Mouse (Mus musculus): ENCODE measurements at regions not wholly inside any gene's neighbourhood (a gene's known extent, or its start where the extent isn't known, plus 50 kb on each side); places are given as distances from the start of the nearest gene placed in this dataset.

DNA sequence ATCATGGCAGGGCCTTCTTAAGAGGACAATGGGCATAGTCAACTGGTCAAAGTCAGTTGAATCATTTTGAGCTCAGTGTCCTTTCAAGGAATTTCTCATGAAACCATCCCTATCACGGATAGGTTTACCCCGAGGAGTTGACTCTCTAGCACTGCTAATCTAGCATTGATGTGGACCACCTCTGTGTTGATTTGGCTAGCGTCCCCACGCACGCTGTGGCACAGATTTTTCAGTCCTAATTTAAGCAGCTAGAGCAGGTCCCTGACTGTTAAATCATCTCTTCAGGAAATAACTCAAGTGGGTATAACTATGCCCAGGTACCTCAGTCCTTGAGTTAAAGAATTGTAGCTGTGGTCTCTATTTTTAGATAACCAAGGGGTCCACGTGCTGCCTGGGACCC, 80.0 kb upstream of the Galnt5 start:
- Histone ChIP-seq H3K4me3 (no peak overlapping the region), H3K27me3 (replicated peaks) (no peaks in the 10 kb centered on the region), H3K4me2 (replicated peaks) (no peak overlapping the region), H3K9ac (no peak overlapping the region), H3K9me3 (no peaks in the 10 kb centered on the region), H3K36me3 (no peaks in the 10 kb centered on the region), H3K4me1 (no peaks in the 10 kb centered on the region), H3K27ac (no peak overlapping the region)
- WGBS = 92% methylated on average over 6 of the region's 6 CpGs
- no peak for ATAC-seq (ENCODE audit: low FRiP score, low read depth)

DNA sequence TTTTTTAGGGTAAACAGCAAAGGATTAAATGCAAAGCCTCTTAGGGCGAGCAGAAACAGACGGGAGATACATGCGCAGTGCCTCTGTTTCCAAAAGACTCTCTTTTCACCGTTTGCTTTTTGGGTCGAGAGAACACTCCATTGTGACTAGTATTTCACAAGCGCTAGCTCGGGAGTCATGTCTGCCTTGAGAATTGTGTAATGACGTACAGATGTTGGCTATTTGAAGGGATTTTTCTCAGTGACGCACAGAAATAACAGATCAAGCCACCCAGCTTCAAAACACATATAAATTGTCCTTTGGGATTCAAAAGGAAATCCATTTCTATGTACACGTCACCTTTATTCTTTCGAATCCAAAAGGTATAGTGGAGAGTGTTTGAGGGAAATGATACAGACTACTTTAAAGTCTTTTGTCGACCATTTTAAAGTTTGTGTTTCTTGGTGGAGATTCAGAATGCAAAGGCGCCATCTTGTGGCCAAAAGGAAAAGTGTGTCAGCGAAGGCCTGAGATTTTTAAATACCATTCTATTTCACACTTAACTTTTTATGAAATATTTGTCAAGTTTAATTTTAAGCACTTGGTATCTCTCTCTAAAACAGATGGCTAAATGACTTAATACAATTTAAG, 78.5 kb upstream of the Galnt5 start:
- no peak overlapping the region for H3K4me2 ChIP-seq (replicated peaks)
- no peak overlapping the region for H3K4me3 ChIP-seq
- no peaks in the 10 kb centered on the region for H3K9me3 ChIP-seq
- no peaks in the 10 kb centered on the region for H3K36me3 ChIP-seq
- H3K27ac ChIP-seq = no peak overlapping the region
- H3K9ac ChIP-seq = no peak overlapping the region
- H3K4me1 ChIP-seq = no peaks in the 10 kb centered on the region
- ATAC-seq (ENCODE audit: low FRiP score, low read depth) = no peak
- H3K27me3 ChIP-seq (replicated peaks) = no peaks in the 10 kb centered on the region
- 51% methylated on average over 14 of the region's 14 CpGs for WGBS

DNA sequence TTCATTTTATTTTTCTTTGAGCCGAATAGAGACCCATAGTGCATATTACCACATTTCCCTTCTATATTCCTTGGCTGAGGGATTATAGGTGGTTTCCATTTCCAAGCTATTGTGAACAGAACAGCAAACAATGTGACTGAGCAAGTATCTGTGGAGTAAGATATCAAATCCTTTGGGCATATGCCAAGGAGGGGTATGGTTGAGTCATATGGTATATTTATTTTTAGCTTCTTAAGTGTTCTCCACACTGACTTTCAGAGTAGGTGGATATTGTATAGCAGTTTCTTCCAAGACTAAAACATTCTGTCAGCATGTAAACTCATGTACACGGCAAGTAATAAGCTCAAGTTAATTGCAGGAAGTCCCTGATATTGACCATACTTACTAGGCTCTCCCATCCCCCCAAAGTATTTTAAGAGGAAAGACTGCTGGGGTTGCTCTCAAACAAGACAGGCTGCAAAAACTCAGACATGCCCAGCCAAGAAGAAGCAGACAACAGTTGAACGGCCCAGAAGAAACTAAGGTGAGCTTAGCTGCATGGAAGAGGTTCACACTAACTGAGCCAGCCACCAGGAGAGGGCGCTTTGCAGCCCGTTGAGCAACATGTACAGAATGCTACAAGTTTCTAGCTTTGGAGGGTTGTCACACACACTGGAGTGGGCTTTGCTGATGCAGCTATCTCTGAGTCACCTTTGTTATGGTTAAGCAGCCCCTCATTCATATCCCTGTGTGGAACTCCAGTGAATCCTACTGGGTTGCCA, 63.4 kb upstream of the Galnt5 start:
- H3K9ac ChIP-seq = no peak overlapping the region
- 63% methylated on average over 5 of the region's 5 CpGs for WGBS
- no peak for ATAC-seq (ENCODE audit: low FRiP score, low read depth)
- no peak overlapping the region for H3K4me2 ChIP-seq (replicated peaks)
- H3K27ac ChIP-seq = no peak overlapping the region
- no peak overlapping the region for H3K4me3 ChIP-seq
- no peaks in the 10 kb centered on the region for H3K27me3 ChIP-seq (replicated peaks)
- no peaks in the 10 kb centered on the region for H3K36me3 ChIP-seq
- no peaks in the 10 kb centered on the region for H3K4me1 ChIP-seq
- no peaks in the 10 kb centered on the region for H3K9me3 ChIP-seq

Data from neural tube, embryonic 12.5 days (tissue).